Mouse (Mus musculus): ENCODE measurements at regions not wholly inside any gene's neighbourhood (a gene's known extent, or its start where the extent isn't known, plus 50 kb on each side); places are given as distances from the start of the nearest gene placed in this dataset.

DNA sequence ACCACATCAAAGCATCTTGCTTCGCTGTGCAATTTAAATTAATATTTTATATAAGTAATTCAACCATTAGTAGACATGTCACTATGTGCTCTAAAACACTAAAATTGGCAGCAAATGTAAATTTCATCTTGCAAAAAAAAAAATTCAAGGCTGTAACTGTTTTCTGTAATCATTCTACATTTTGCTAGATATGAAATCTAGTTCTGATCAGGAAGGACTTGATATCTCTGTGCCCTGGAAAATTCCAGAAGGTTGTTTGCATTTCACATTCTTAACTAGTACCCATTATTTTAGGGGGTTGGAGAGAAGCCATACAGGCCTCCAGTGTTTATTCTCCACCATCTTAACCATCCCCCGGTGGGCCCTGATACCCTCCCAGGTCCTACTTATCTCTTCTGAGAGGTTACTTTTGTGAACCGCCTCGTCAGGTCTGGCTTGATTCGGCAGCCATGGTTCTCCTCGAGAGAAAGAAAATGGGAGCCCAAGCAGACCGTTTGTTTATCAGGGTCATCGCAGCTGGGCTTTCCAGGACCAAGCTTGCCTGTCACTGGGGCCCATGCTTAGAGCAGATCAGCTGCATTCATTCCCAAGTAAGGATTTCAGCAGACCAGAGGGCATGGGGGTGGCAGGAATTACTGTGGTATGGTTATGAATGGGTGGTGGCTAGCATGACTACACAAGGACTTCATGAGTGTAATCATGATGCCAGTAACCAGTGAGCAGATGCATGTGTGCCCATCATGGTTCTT, 226.9 kb upstream of the Trib2 start:
- no peak overlapping the region for H3K9ac ChIP-seq (ENCODE audit: low read length)
- H3K36me3 ChIP-seq (ENCODE audit: control insufficient read depth, insufficient read depth), result no peaks in the 10 kb centered on the region
- no peaks in the 10 kb centered on the region for H3K4me1 ChIP-seq (ENCODE audit: control insufficient read depth, insufficient read depth, low read length)
- no peak overlapping the region for H3K4me3 ChIP-seq (ENCODE audit: low read length)
- H3K4me2 ChIP-seq (ENCODE audit: low read depth, low read length), result no peak overlapping the region
- 68% methylated on average over 8 of the region's 8 CpGs for WGBS
- H3K27ac ChIP-seq (ENCODE audit: low read length), result no peak overlapping the region
- no peaks in the 10 kb centered on the region for H3K27me3 ChIP-seq (ENCODE audit: control insufficient read depth, insufficient read depth, low read length)
- no peak for ATAC-seq (replicated peaks; ENCODE audit: extremely low read depth, insufficient read depth, low FRiP score)
- H3K9me3 ChIP-seq (replicated peaks; ENCODE audit: control insufficient read depth, low read length), result no peaks in the 10 kb centered on the region

DNA sequence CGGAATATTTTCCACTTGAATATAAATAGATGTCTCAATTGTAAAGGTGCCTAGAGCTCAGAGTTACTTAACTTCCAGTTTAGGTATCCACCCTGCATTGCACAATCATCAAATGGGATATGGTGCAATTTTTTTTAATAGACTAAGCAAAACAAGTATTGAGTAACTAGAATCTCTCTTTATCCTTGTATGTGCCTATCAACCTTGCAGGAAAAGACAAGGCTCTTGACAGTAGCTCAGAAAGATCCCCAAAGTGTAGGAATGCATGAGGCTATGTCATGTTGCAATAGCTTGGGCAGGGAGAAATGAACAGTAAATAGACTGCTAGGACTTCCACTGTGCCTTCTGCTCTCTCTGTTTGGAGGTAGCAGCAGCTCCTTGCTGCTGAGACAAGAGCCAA, 225.6 kb upstream of the Trib2 start:
- WGBS, result 68% methylated on average over 1 of the region's 1 CpGs
- no peaks in the 10 kb centered on the region for H3K27me3 ChIP-seq (ENCODE audit: control insufficient read depth, insufficient read depth, low read length)

DNA sequence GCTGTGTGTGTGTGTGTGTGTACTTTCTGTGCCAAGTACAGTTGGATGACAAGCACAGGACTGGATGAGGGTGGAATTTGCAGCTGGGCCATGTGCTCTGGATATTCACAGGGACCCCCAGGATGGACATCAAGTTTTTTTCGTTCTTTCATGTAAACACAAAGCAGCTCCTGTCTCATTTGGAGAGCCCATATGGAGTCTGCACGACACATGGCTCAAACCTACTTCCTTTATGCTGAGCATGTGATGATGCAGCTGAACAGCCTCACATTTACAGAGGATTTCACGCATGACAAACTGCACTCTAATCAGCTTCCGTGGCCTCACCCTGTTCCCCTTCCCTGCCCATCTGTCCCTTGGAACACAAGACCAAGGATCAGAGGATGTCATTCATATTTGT, 224.4 kb upstream of the Trib2 start:
- no peaks in the 10 kb centered on the region for H3K36me3 ChIP-seq (ENCODE audit: control insufficient read depth, insufficient read depth)
- no peak overlapping the region for H3K9ac ChIP-seq (ENCODE audit: low read length)
- no peak overlapping the region for H3K4me3 ChIP-seq (ENCODE audit: low read length)
- no peaks in the 10 kb centered on the region for H3K9me3 ChIP-seq (replicated peaks; ENCODE audit: control insufficient read depth, low read length)
- no peaks in the 10 kb centered on the region for H3K4me1 ChIP-seq (ENCODE audit: control insufficient read depth, insufficient read depth, low read length)
- ATAC-seq (replicated peaks; ENCODE audit: extremely low read depth, insufficient read depth, low FRiP score), result no peak
- no peak overlapping the region for H3K27ac ChIP-seq (ENCODE audit: low read length)
- 67% methylated on average over 4 of the region's 4 CpGs for WGBS
- H3K4me2 ChIP-seq (ENCODE audit: low read depth, low read length), result no peak overlapping the region
- no peaks in the 10 kb centered on the region for H3K27me3 ChIP-seq (ENCODE audit: control insufficient read depth, insufficient read depth, low read length)

More for the DNA sequence above, 225.6 kb upstream of the Trib2 start:
- ATAC-seq (replicated peaks; ENCODE audit: extremely low read depth, insufficient read depth, low FRiP score), result no peak
- Histone ChIP-seq H3K4me2 (ENCODE audit: low read depth, low read length) (no peak overlapping the region), H3K4me3 (ENCODE audit: low read length) (no peak overlapping the region), H3K4me1 (ENCODE audit: control insufficient read depth, insufficient read depth, low read length) (no peaks in the 10 kb centered on the region), H3K36me3 (ENCODE audit: control insufficient read depth, insufficient read depth) (no peaks in the 10 kb centered on the region), H3K27ac (ENCODE audit: low read length) (no peak overlapping the region), H3K9me3 (replicated peaks; ENCODE audit: control insufficient read depth, low read length) (no peaks in the 10 kb centered on the region), H3K9ac (ENCODE audit: low read length) (no peak overlapping the region)

DNA sequence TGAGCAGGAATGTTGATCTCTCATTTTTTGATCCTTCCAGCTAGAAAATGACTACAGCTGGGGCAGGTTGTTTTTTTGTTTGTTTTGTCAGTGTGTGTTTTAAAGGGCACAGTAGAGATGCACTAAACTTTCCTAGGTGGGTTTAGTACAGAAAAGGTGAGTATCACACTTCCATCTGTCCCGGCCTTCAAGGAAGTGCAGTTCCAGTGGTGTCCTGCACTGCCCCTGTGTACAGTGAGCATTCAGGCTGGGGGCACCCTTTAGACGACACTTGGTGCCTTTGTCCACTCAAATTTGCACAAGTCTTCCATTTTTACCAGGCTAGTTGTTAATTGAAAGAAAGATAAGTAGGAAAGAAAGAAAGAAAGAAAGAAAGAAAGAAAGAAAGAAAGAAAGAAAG, 218.8 kb upstream of the Trib2 start:
- H3K4me1 ChIP-seq (ENCODE audit: control insufficient read depth, insufficient read depth, low read length), result no peaks in the 10 kb centered on the region
- no peak for ATAC-seq (replicated peaks; ENCODE audit: extremely low read depth, insufficient read depth, low FRiP score)
- H3K9me3 ChIP-seq (replicated peaks; ENCODE audit: control insufficient read depth, low read length), result no peaks in the 10 kb centered on the region
- no peak overlapping the region for H3K9ac ChIP-seq (ENCODE audit: low read length)
- no peaks in the 10 kb centered on the region for H3K27me3 ChIP-seq (ENCODE audit: control insufficient read depth, insufficient read depth, low read length)
- H3K36me3 ChIP-seq (ENCODE audit: control insufficient read depth, insufficient read depth), result no peaks in the 10 kb centered on the region
- no peak overlapping the region for H3K4me2 ChIP-seq (ENCODE audit: low read depth, low read length)
- no peak overlapping the region for H3K4me3 ChIP-seq (ENCODE audit: low read length)
- 58% methylated on average over 2 of the region's 2 CpGs for WGBS
- no peak overlapping the region for H3K27ac ChIP-seq (ENCODE audit: low read length)

DNA sequence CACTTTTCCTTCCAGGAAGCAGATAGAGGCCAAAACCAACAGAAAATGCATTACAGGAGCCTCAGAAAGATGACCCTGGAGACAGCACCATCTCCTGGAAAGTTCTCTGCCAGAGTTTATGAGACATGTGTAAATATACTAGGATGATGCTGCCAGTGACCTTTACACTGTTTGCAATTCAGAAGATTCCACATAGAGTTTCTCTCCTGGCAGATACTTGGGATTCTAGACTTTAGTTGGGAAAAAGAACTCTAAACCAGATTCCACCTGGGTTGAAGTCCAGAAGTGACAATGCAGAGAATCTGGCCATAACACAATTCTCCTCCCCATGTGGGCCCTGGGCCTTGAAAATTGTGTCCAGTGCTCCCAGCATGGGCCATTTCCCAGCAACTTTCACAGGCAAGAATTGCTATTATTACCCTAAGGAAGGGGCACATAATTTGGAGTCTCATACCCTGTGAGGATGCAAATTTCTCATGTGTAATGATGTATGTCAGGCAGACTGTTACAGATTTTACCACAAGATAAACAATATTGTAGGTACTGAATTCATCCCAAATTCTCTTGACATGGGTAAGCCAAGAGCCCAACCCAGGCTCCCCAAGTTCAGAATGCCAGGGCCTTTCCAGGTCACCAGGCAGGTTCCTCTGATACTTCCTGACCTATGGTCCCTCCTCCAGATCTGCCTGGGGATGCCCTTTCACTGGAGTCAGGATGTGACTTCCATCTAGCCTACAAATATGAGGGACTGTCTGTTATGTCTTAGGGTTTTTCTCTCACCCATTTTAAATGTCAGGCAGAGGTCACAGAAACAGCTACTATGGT, 218.2 kb upstream of the Trib2 start:
- H3K9me3 ChIP-seq (replicated peaks; ENCODE audit: control insufficient read depth, low read length), result no peaks in the 10 kb centered on the region
- ATAC-seq (replicated peaks; ENCODE audit: extremely low read depth, insufficient read depth, low FRiP score), result no peak
- no peaks in the 10 kb centered on the region for H3K4me1 ChIP-seq (ENCODE audit: control insufficient read depth, insufficient read depth, low read length)

DNA sequence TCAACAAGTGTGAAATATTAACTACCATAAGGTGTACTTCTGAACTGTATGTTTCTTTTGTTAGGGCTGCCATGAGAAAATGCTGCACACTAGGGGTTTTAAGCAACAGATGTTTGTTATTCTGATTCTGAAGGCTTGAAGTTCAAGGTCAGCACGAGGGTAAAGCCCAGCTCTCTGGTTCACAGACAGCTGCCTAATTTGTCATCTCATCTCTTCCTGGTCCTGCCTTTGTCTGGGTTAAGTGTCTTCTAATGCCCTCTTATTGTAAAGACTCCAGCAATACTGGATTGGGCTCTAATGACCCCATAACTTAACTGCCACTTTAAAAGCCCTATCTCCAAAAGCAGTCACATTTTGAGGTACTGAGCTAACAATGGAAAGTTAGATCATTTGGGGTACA, 209.9 kb upstream of the Trib2 start:
- Histone ChIP-seq H3K36me3 (ENCODE audit: control insufficient read depth, insufficient read depth) (no peaks in the 10 kb centered on the region), H3K27me3 (ENCODE audit: control insufficient read depth, insufficient read depth, low read length) (no peaks in the 10 kb centered on the region), H3K9me3 (replicated peaks; ENCODE audit: control insufficient read depth, low read length) (no peaks in the 10 kb centered on the region), H3K4me1 (ENCODE audit: control insufficient read depth, insufficient read depth, low read length) (peaks cover 4% of the 10 kb centered on the region), H3K27ac (ENCODE audit: low read length) (no peak overlapping the region), H3K9ac (ENCODE audit: low read length) (no peak overlapping the region), H3K4me2 (ENCODE audit: low read depth, low read length) (no peak overlapping the region), H3K4me3 (ENCODE audit: low read length) (no peak overlapping the region)
- 23% methylated on average over 1 of the region's 1 CpGs for WGBS
- no peak for ATAC-seq (replicated peaks; ENCODE audit: extremely low read depth, insufficient read depth, low FRiP score)

More for the DNA sequence above, 218.2 kb upstream of the Trib2 start:
- H3K4me3 ChIP-seq (ENCODE audit: low read length), result no peak overlapping the region
- no peak overlapping the region for H3K4me2 ChIP-seq (ENCODE audit: low read depth, low read length)
- H3K27ac ChIP-seq (ENCODE audit: low read length), result no peak overlapping the region
- no peaks in the 10 kb centered on the region for H3K27me3 ChIP-seq (ENCODE audit: control insufficient read depth, insufficient read depth, low read length)
- no peak overlapping the region for H3K9ac ChIP-seq (ENCODE audit: low read length)
- H3K36me3 ChIP-seq (ENCODE audit: control insufficient read depth, insufficient read depth), result no peaks in the 10 kb centered on the region

DNA sequence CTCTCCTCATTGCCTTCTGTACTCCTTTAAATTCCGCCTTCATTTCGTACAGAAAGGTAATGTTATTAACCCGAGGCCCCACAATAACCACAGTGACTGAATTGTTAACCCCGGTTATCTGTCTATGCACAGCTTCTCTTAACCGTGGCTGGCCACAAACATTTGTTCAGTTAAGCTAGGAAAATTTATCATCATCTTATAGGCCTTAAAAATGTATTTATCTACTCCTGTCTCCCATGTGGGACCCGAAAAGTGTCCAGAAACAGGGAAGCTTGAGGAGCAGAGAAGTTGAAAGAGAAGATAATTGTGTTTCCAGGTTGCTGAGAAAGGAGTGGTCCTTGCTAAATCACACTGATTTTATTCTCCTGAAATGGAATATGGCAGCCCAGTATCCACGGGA, 206.6 kb upstream of the Trib2 start:
- H3K27me3 ChIP-seq (ENCODE audit: control insufficient read depth, insufficient read depth, low read length), result no peaks in the 10 kb centered on the region
- H3K9ac ChIP-seq (ENCODE audit: low read length), result no peak overlapping the region
- no peak overlapping the region for H3K4me3 ChIP-seq (ENCODE audit: low read length)
- 88% methylated on average over 7 of the region's 7 CpGs for WGBS
- peaks cover 14% of the 10 kb centered on the region for H3K4me1 ChIP-seq (ENCODE audit: control insufficient read depth, insufficient read depth, low read length)
- no peaks in the 10 kb centered on the region for H3K9me3 ChIP-seq (replicated peaks; ENCODE audit: control insufficient read depth, low read length)
- H3K36me3 ChIP-seq (ENCODE audit: control insufficient read depth, insufficient read depth), result no peaks in the 10 kb centered on the region
- no peak overlapping the region for H3K27ac ChIP-seq (ENCODE audit: low read length)
- H3K4me2 ChIP-seq (ENCODE audit: low read depth, low read length), result no peak overlapping the region
- no peak for ATAC-seq (replicated peaks; ENCODE audit: extremely low read depth, insufficient read depth, low FRiP score)

DNA sequence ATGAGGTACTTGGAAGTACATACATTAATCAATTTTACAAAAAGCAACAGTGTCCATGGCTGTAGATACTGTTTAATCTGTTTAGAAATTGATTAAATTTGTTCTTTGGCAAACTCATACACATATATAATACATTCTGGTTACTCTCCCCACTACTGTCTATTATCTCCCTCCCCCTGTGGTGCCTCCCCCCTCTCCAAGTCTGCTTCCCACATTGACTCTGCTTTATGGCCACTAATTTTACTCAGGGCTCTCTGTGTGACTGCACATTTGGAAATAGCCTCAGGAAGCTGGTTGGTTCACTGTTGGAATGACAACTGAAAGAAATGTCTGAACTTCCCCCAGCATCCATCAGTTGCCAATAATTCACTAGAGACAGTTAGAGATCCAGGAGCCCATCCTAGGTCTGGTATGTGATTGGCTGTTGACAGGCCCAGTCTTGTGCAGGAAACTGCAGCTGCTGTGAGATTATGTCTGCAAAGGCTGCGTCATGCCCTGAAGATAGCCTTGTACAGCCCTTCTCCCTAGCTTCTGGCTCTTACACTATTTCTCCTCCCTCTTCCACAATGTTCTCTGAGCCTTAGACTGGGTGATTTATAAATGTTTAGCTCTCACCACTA, 204.6 kb upstream of the Trib2 start:
- Histone ChIP-seq H3K9me3 (replicated peaks; ENCODE audit: control insufficient read depth, low read length) (no peaks in the 10 kb centered on the region), H3K4me2 (ENCODE audit: low read depth, low read length) (no peak overlapping the region), H3K27ac (ENCODE audit: low read length) (peak overlapping the region; percentile 1), H3K9ac (ENCODE audit: low read length) (no peak overlapping the region), H3K27me3 (ENCODE audit: control insufficient read depth, insufficient read depth, low read length) (no peaks in the 10 kb centered on the region), H3K36me3 (ENCODE audit: control insufficient read depth, insufficient read depth) (no peaks in the 10 kb centered on the region), H3K4me3 (ENCODE audit: low read length) (no peak overlapping the region), H3K4me1 (ENCODE audit: control insufficient read depth, insufficient read depth, low read length) (peaks cover 17% of the 10 kb centered on the region)
- ATAC-seq (replicated peaks; ENCODE audit: extremely low read depth, insufficient read depth, low FRiP score), result peak; percentile 76
- 11% methylated on average over 1 of the region's 1 CpGs for WGBS

DNA sequence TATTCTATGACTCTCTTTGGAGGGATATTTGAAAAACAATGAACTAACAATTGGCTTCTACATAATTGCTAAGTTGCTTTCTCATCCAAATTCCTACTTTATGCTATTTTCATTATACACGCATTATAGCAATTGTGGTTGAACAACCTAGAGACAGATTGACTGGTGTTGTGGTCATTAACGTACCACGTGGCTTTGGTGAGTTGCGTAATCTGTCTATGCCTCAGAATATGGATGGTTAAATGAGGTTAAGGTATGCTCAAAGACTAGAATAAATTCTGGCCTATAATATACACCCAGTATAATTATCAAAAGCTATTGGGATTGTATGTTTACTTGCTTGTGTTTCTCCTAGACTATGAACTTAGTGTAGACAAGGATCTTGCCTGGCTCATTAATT, 201.5 kb upstream of the Trib2 start:
- Histone ChIP-seq H3K36me3 (ENCODE audit: control insufficient read depth, insufficient read depth) (no peaks in the 10 kb centered on the region), H3K9ac (ENCODE audit: low read length) (no peak overlapping the region), H3K4me2 (ENCODE audit: low read depth, low read length) (no peak overlapping the region), H3K27me3 (ENCODE audit: control insufficient read depth, insufficient read depth, low read length) (no peaks in the 10 kb centered on the region), H3K9me3 (replicated peaks; ENCODE audit: control insufficient read depth, low read length) (no peaks in the 10 kb centered on the region), H3K4me3 (ENCODE audit: low read length) (no peak overlapping the region), H3K27ac (ENCODE audit: low read length) (no peak overlapping the region), H3K4me1 (ENCODE audit: control insufficient read depth, insufficient read depth, low read length) (peaks cover 31% of the 10 kb centered on the region)
- no peak for ATAC-seq (replicated peaks; ENCODE audit: extremely low read depth, insufficient read depth, low FRiP score)
- WGBS, result 95% methylated on average over 4 of the region's 4 CpGs
